Mouse (Mus musculus) megakaryocyte, embryonic 14.5 days (primary cell): ENCODE measurements around the gene Phb2.

Experiments
- FLI1 ChIP-seq: IDR thresholded peaks from 2 replicates; pipeline ENCODE4 v1.6.1; 2012; ENCODE audit warnings: low read length, inconsistent platforms, mixed read lengths
- GATA1 ChIP-seq: IDR thresholded peaks from 3 replicates; pipeline ENCODE4 v1.6.1; 2012; ENCODE audit warnings: mixed read lengths, low read length, inconsistent platforms, borderline replicate concordance

DNA sequence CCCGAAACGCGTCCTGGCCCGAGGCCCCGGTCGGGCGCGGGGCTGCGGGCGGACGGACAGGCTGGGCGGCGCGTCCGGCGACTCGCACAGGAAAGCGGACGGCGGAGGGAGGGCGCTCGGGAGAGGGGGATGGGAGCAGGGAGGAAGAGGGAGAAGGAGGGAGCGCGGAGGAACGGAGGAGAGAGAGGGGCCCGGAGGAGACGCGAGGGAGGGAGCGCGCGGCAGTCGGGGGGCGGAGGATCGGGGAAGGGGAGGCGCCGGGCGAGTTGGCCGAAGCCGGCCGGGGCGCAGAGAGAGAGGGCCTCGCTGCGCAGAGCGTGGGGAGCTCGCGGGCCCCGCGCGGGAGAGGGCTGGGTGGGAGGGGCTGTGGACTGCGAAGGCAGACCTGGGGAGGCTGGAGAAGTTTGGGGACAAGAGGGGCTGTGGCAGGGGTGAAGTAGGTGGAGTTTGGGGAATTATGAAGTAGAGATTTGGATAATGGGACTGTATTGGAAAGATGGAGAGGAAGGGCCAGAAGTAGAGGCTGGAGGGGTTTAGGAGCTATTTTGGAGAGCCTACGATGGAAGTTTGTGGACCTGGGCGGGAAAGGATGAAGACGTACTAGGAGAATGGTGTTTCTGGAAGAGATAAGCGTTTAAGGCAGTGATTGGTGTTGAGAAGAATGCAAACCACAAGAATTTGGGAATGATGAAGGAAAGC lies 44.7 kb downstream of the Phb2 start:
- TF ChIP-seq FLI1: no peak
- no peak for TF ChIP-seq GATA1
